Mouse (Mus musculus): ENCODE results near the gene Lhx2. TPM values are rescaled to one million over a fixed set of nuclear protein-coding genes. Genes with fewer than 3 reads are reported as not detected.
A peak's percentile ranks its signal among the peaks of the same experiment; 100 is the strongest.

Gene Lhx2
- polyA plus RNA-seq, 1 experiment from 2014 or later = 0.49 TPM

DNA sequence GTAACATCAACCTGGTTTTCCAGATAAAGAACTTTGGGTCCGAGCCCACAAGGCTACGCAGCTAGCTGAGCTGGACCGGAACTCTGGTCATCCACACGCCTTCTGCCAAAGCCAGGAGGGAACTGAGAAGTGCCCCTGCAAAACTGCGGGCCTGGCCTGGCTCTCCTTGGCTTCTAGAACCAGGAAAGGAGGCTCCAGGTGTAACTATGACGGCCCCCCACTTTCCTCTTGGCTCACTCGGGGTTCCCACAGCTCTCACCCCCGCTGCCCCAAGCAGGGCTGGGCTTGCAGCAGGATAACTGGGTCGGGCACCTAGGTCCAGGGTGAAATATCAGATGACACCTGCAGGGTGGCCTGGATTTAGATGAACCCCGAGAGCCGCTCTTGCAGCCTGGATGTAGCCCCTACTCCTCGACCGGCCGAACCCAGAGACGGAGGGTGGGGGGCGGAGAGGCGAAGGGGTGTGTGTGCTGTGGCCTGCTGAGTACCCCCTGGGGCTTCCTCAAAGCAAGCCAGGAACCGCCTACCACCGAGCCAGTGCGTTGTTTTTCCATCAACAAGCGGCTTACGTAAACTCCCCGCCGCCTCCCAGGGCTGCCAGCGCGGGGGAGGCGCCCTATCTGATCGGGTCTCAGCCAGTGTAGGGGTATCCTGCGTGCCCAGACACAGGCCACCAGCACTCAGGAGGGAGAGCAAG, 39.9 kb downstream of the Lhx2 start:
- 4% methylated on average over 29 of the region's 29 CpGs for WGBS (ENCODE audit: insufficient replicate concordance)
- no peak overlapping the region for H3K9ac ChIP-seq (ENCODE audit: low read depth, low read length)
- peaks cover 6% of the 10 kb centered on the region for H3K4me1 ChIP-seq (ENCODE audit: control insufficient read depth, insufficient read depth, low read length)
- H3K27ac ChIP-seq (ENCODE audit: low read depth, low read length) = no peak overlapping the region
- no peaks in the 10 kb centered on the region for H3K9me3 ChIP-seq (replicated peaks; ENCODE audit: control insufficient read depth, low read length)
- peak overlapping the region; percentile 58 for H3K4me2 ChIP-seq
- peaks cover 45% of the 10 kb centered on the region for H3K27me3 ChIP-seq (ENCODE audit: control insufficient read depth, insufficient read depth, low read length)
- H3K36me3 ChIP-seq (ENCODE audit: control insufficient read depth, insufficient read depth, low read length) = no peaks in the 10 kb centered on the region
- peak overlapping the region; percentile 28 for H3K4me3 ChIP-seq (ENCODE audit: low read depth, low read length)
- no peak; the same call in 1 of the 2 replicates for ATAC-seq (replicated peaks; ENCODE audit: insufficient number of reproducible peaks, low FRiP score, low TSS enrichment)

DNA sequence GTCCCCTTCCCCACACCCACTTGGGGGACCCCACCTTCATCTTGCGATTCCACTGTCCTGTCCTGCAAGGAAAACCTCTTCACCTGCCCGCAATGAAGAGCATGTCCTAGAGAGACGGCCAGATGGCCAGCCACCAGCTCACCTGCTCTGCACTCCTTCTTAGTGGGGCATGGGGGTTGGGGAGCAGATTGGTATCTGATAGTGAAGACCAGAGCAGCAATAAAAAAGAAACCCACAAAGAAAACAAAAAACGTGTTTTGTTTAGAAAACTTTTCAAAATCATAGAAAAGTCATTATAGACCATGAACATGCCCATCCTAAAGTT, 40.4 kb downstream of the Lhx2 start:
- no peak for ATAC-seq (replicated peaks; ENCODE audit: insufficient number of reproducible peaks, low FRiP score, low TSS enrichment)
- Histone ChIP-seq H3K9me3 (replicated peaks; ENCODE audit: control insufficient read depth, low read length) (no peaks in the 10 kb centered on the region), H3K4me2 (peak overlapping the region; percentile 58), H3K4me3 (ENCODE audit: low read depth, low read length) (peak overlapping the region; percentile 28), H3K27me3 (ENCODE audit: control insufficient read depth, insufficient read depth, low read length) (peaks cover 40% of the 10 kb centered on the region), H3K4me1 (ENCODE audit: control insufficient read depth, insufficient read depth, low read length) (peaks cover 6% of the 10 kb centered on the region), H3K27ac (ENCODE audit: low read depth, low read length) (no peak overlapping the region), H3K36me3 (ENCODE audit: control insufficient read depth, insufficient read depth, low read length) (no peaks in the 10 kb centered on the region), H3K9ac (ENCODE audit: low read depth, low read length) (no peak overlapping the region)
- 4% methylated on average over 4 of the region's 4 CpGs for whole genome bisulfite sequencing (ENCODE audit: insufficient replicate concordance)

DNA sequence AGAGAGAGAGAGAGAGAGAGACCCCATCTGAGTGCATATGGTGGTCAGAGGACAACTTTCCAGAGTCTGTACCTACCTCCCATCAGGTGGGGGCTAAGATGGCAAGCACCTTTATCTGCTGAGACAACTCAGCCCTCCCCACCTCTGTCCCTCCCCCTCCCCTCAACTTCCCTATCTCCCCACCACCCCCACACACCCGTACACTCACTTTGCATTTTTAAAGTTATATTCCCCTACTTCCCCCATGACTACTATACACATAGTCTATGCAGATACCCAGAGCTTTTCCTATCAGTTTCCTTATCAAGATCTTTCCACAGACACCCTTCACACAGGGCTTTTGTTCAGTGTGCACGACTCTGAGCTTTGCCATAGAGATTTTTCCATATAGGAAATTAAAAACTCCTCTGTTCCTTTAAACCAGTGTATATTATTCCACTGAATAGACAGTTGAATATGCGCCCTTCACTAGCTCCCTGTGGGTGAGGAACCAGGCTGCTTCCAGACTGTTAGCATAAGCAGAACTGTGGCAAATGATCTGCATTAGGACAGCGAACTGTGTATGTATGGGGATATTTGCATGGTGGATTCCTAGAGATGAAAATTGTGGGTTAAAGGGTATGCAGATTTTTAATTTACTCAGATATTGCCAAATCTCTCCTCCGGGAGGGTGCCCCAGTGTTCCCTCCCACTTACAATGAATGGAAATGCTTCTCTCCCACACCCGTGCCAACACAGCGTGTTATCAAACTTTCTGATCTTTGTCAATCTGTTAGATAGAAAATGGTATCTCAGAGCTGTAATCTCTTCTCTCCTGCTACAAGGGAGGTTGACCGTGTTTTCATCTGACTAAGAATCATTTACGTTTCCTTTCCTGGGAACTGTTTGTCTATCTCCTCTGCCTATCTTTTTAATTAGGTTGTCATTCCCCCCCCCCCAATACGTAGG, 41.3 kb downstream of the Lhx2 start:
- Histone ChIP-seq H3K27me3 (ENCODE audit: control insufficient read depth, insufficient read depth, low read length) (peaks cover 38% of the 10 kb centered on the region), H3K27ac (ENCODE audit: low read depth, low read length) (no peak overlapping the region), H3K4me3 (ENCODE audit: low read depth, low read length) (no peak overlapping the region), H3K36me3 (ENCODE audit: control insufficient read depth, insufficient read depth, low read length) (no peaks in the 10 kb centered on the region), H3K4me2 (no peak overlapping the region), H3K9ac (ENCODE audit: low read depth, low read length) (no peak overlapping the region), H3K4me1 (ENCODE audit: control insufficient read depth, insufficient read depth, low read length) (peaks cover 6% of the 10 kb centered on the region), H3K9me3 (replicated peaks; ENCODE audit: control insufficient read depth, low read length) (no peaks in the 10 kb centered on the region)
- no peak for ATAC-seq (replicated peaks; ENCODE audit: insufficient number of reproducible peaks, low FRiP score, low TSS enrichment)
- WGBS (ENCODE audit: insufficient replicate concordance) = 35% methylated on average over 10 of the region's 10 CpGs

DNA sequence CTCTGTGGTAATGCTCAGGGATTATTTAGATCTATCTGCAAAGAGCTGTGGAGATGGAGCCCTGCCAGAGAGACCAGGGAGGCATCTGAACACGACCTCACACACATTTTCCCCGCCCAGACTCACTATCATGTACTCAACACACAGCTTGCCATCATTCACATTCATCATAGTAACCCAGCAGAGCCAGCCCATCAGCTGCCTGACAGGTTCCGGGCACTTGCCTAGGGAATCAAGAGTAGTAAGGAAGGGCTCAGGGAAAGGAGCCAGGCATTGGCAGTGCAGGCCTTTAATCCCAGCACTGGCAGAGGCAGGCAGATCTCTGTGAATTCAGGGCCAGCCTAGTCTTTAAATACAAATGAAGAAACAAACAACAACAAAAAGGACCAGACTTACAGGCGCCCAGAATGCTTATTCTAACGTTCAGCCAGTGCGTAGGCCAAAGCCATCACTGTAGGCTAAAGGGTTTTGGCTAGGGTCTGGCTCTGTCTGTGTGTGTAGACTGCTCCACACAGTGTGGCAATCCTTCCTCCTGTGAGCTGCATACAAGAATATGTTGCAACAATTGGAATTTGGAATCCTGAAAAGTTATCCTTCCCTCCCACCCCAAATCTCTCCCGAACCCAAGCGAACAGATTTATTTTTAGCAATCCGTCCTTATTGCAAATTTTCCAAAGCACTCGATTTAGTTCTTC, 48.6 kb downstream of the Lhx2 start:
- Histone ChIP-seq H3K27ac (ENCODE audit: low read depth, low read length) (no peak overlapping the region), H3K9me3 (replicated peaks; ENCODE audit: control insufficient read depth, low read length) (no peaks in the 10 kb centered on the region), H3K4me3 (ENCODE audit: low read depth, low read length) (no peak overlapping the region), H3K4me1 (ENCODE audit: control insufficient read depth, insufficient read depth, low read length) (no peaks in the 10 kb centered on the region), H3K9ac (ENCODE audit: low read depth, low read length) (no peak overlapping the region), H3K36me3 (ENCODE audit: control insufficient read depth, insufficient read depth, low read length) (no peaks in the 10 kb centered on the region), H3K27me3 (ENCODE audit: control insufficient read depth, insufficient read depth, low read length) (no peaks in the 10 kb centered on the region), H3K4me2 (no peak overlapping the region)
- no peak for ATAC-seq (replicated peaks; ENCODE audit: insufficient number of reproducible peaks, low FRiP score, low TSS enrichment)
- 77% methylated on average over 10 of the region's 10 CpGs for WGBS (ENCODE audit: insufficient replicate concordance)

DNA sequence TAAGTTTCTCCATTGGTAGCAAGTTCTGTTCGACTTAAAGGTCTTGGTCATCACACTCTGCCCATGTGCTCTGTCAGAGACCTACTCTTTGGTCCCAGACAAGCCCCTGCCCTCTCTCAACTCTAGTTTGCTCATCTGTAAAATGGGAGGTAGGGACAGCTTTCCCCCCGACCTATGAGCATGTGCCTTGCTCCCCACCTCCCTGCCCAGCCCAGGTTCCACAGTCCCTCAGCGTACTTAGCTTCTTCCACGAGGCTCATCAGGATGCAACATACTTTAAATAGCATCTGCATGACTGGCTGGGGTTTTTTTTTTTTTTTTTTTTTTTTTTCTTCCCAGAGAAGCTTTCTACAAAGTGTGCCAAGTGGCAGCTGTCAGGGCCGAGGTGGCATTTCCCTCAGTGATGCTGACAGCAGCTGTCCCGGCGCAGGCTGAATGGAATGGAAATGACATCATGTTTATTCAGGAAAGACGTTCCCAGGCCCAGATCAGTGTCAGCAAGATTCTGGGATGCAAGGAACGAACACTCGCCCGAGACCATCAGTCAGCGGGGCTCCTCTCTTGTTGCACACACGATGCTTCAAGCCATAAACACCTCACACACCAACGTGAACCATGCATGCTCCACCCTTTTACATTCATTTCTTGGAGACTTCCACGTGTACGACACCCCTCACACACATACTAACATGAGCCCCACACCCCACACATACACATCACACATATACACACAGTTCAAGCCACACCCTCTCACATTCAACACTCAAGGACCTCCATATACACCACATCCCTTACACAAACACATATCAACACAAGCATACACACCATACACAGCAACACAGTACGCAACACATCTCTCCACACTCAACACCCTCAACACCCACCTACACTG, 56.1 kb downstream of the Lhx2 start:
- H3K9ac ChIP-seq (ENCODE audit: low read depth, low read length) = no peak overlapping the region
- no peak overlapping the region for H3K27ac ChIP-seq (ENCODE audit: low read depth, low read length)
- no peaks in the 10 kb centered on the region for H3K36me3 ChIP-seq (ENCODE audit: control insufficient read depth, insufficient read depth, low read length)
- WGBS (ENCODE audit: insufficient replicate concordance) = 51% methylated on average over 17 of the region's 17 CpGs
- no peak overlapping the region for H3K4me3 ChIP-seq (ENCODE audit: low read depth, low read length)
- H3K4me2 ChIP-seq = no peak overlapping the region
- H3K4me1 ChIP-seq (ENCODE audit: control insufficient read depth, insufficient read depth, low read length) = 0 out of 2 replicates have a peak, but pooled peaks cover 2% of the 10 kb centered on the region
- H3K27me3 ChIP-seq (ENCODE audit: control insufficient read depth, insufficient read depth, low read length) = 0 out of 2 replicates have a peak, but pooled peaks cover 2% of the 10 kb centered on the region
- no peak for ATAC-seq (replicated peaks; ENCODE audit: insufficient number of reproducible peaks, low FRiP score, low TSS enrichment)
- no peaks in the 10 kb centered on the region for H3K9me3 ChIP-seq (replicated peaks; ENCODE audit: control insufficient read depth, low read length)

DNA sequence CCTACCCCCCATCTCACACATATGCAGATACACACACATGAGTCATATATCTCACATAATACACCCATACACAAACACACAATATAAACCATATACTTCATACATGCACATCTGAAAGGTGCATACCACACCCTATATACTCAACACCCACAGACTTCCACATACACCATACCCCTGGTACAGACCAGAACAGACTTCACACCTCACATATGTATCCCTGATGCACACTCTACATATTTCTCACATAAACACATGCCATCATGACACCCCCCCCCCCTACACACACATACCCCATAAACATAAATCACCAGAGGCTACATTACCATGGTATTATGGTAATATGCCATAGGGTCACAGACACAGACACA, 56.8 kb downstream of the Lhx2 start:
- Histone ChIP-seq H3K9ac (ENCODE audit: low read depth, low read length) (no peak overlapping the region), H3K9me3 (replicated peaks; ENCODE audit: control insufficient read depth, low read length) (no peaks in the 10 kb centered on the region), H3K27ac (ENCODE audit: low read depth, low read length) (no peak overlapping the region), H3K4me3 (ENCODE audit: low read depth, low read length) (no peak overlapping the region), H3K36me3 (ENCODE audit: control insufficient read depth, insufficient read depth, low read length) (no peaks in the 10 kb centered on the region), H3K4me1 (ENCODE audit: control insufficient read depth, insufficient read depth, low read length) (0 out of 2 replicates have a peak, but pooled peaks cover 2% of the 10 kb centered on the region), H3K4me2 (no peak overlapping the region), H3K27me3 (ENCODE audit: control insufficient read depth, insufficient read depth, low read length) (0 out of 2 replicates have a peak, but pooled peaks cover 2% of the 10 kb centered on the region)
- ATAC-seq (replicated peaks; ENCODE audit: insufficient number of reproducible peaks, low FRiP score, low TSS enrichment) = no peak

DNA sequence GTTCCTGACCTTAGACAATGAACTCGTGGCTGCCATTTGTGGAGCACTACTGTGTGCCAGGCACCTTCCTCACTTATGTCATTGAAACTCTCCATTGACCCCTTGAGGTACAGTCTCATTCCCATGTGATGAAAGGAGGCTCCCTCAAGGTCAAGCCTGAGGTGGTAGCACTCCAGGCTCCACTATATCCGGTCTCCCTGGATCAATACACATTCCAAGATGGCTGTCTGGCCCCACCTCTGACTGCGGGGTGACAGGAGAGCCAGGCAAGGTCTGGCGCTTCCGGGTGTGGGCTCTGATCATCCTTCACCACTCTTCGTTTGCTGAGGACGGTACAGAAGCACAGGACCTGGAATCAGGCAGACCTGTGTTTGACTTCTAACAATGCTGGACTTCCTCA, 58.2 kb downstream of the Lhx2 start:
- Histone ChIP-seq H3K4me1 (ENCODE audit: control insufficient read depth, insufficient read depth, low read length) (0 out of 2 replicates have a peak, but pooled peaks cover 2% of the 10 kb centered on the region), H3K4me2 (no peak overlapping the region), H3K36me3 (ENCODE audit: control insufficient read depth, insufficient read depth, low read length) (no peaks in the 10 kb centered on the region), H3K27me3 (ENCODE audit: control insufficient read depth, insufficient read depth, low read length) (0 out of 2 replicates have a peak, but pooled peaks cover 2% of the 10 kb centered on the region), H3K27ac (ENCODE audit: low read depth, low read length) (no peak overlapping the region), H3K9ac (ENCODE audit: low read depth, low read length) (no peak overlapping the region), H3K4me3 (ENCODE audit: low read depth, low read length) (no peak overlapping the region), H3K9me3 (replicated peaks; ENCODE audit: control insufficient read depth, low read length) (no peaks in the 10 kb centered on the region)
- ATAC-seq (replicated peaks; ENCODE audit: insufficient number of reproducible peaks, low FRiP score, low TSS enrichment) = no peak
- WGBS (ENCODE audit: insufficient replicate concordance) = 67% methylated on average over 7 of the region's 7 CpGs

DNA sequence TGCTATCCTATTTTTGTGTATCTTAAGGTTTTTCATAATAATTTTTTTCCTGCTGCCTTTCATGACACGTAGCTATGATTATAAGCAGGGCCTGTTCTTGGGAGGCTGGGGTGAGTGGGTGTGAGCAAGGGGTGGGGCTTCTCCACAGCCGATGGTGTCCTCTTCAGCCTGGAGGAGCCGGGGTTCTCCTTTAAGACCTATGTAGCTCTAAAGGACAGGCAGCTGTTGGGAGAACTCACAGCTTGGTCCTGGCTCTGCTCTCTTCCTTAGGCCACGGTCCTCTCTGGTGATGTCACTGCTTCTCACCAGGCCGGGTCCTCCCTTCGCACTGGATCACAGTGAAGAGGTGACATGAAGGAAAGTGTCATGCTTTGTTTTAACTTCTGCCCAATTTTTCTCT, 58.8 kb downstream of the Lhx2 start:
- no peaks in the 10 kb centered on the region for H3K36me3 ChIP-seq (ENCODE audit: control insufficient read depth, insufficient read depth, low read length)
- no peak overlapping the region for H3K27ac ChIP-seq (ENCODE audit: low read depth, low read length)
- H3K9ac ChIP-seq (ENCODE audit: low read depth, low read length) = no peak overlapping the region
- no peak overlapping the region for H3K4me3 ChIP-seq (ENCODE audit: low read depth, low read length)
- WGBS (ENCODE audit: insufficient replicate concordance) = 54% methylated on average over 6 of the region's 6 CpGs
- no peak for ATAC-seq (replicated peaks; ENCODE audit: insufficient number of reproducible peaks, low FRiP score, low TSS enrichment)
- no peaks in the 10 kb centered on the region for H3K9me3 ChIP-seq (replicated peaks; ENCODE audit: control insufficient read depth, low read length)
- no peak overlapping the region for H3K4me2 ChIP-seq
- 0 out of 2 replicates have a peak, but pooled peaks cover 2% of the 10 kb centered on the region for H3K4me1 ChIP-seq (ENCODE audit: control insufficient read depth, insufficient read depth, low read length)
- 0 out of 2 replicates have a peak, but pooled peaks cover 2% of the 10 kb centered on the region for H3K27me3 ChIP-seq (ENCODE audit: control insufficient read depth, insufficient read depth, low read length)

Measured in heart, embryonic 11.5 days (tissue).